Mouse (Mus musculus): ENCODE measurements around the gene Gcn1l1. TPM values are rescaled to one million over a fixed set of nuclear protein-coding genes. Genes with fewer than 3 reads are reported as not detected.
A peak's percentile ranks its signal among the peaks of the same experiment; 100 is the strongest.

Gcn1l1 gene
- polyA plus RNA-seq, 1 experiment from 2014 or later, result 35.1 TPM

- Histone ChIP-seq H3K4me3 (replicated peaks; ENCODE audit: low read length) (peak overlapping the region; percentile 26), H3K4me1 (ENCODE audit: control insufficient read depth, insufficient read depth, low read length) (peaks cover 26% of the 10 kb centered on the region)
Observed at GRCm38 (mm10) chr5:115543509-115544253, 21.4 kb upstream of the Gcn1l1 start.

GRCm38 (mm10) chr5:115544655-115545185 lies 20.3 kb upstream of the Gcn1l1 start:
- H3K4me3 ChIP-seq (replicated peaks; ENCODE audit: low read length), result no peak overlapping the region
- no peaks in the 10 kb centered on the region for H3K27me3 ChIP-seq (ENCODE audit: control insufficient read depth, insufficient read depth, low read length)
- H3K9ac ChIP-seq (ENCODE audit: low read length), result no peak overlapping the region; the same call in 1 of the 2 replicates
- H3K4me1 ChIP-seq (ENCODE audit: control insufficient read depth, insufficient read depth, low read length), result peaks cover 21% of the 10 kb centered on the region
- no peak for ATAC-seq (ENCODE audit: insufficient read depth, low FRiP score)
- 67% methylated on average over 18 of the region's 18 CpGs for WGBS
- no peak overlapping the region for H3K4me2 ChIP-seq (ENCODE audit: low read depth, low read length)
- H3K9me3 ChIP-seq (replicated peaks; ENCODE audit: control insufficient read depth, low read length), result no peaks in the 10 kb centered on the region
- peaks cover 30% of the 10 kb centered on the region for H3K36me3 ChIP-seq (ENCODE audit: control insufficient read depth, insufficient read depth, low read length)
- no peak overlapping the region; the same call in none of the 2 replicates for H3K27ac ChIP-seq (ENCODE audit: low read length)

More at GRCm38 (mm10) chr5:115543509-115544253, 21.4 kb upstream of the Gcn1l1 start:
- Histone ChIP-seq H3K9me3 (replicated peaks; ENCODE audit: control insufficient read depth, low read length) (no peaks in the 10 kb centered on the region), H3K4me2 (ENCODE audit: low read depth, low read length) (peak overlapping the region; percentile 39), H3K27ac (ENCODE audit: low read length) (peak overlapping the region; percentile 86), H3K27me3 (ENCODE audit: control insufficient read depth, insufficient read depth, low read length) (no peaks in the 10 kb centered on the region), H3K36me3 (ENCODE audit: control insufficient read depth, insufficient read depth, low read length) (peaks cover 26% of the 10 kb centered on the region), H3K9ac (ENCODE audit: low read length) (peak overlapping the region; percentile 64)
- peak; percentile 75 for ATAC-seq (ENCODE audit: insufficient read depth, low FRiP score)
- 27% methylated on average over 17 of the region's 17 CpGs for WGBS

GRCm38 (mm10) chr5:115545636-115546035 lies 19.4 kb upstream of the Gcn1l1 start:
- Histone ChIP-seq H3K4me2 (ENCODE audit: low read depth, low read length) (no peak overlapping the region), H3K4me1 (ENCODE audit: control insufficient read depth, insufficient read depth, low read length) (peaks cover 21% of the 10 kb centered on the region), H3K36me3 (ENCODE audit: control insufficient read depth, insufficient read depth, low read length) (peaks cover 30% of the 10 kb centered on the region), H3K9ac (ENCODE audit: low read length) (no peak overlapping the region), H3K27me3 (ENCODE audit: control insufficient read depth, insufficient read depth, low read length) (no peaks in the 10 kb centered on the region), H3K27ac (ENCODE audit: low read length) (no peak overlapping the region), H3K9me3 (replicated peaks; ENCODE audit: control insufficient read depth, low read length) (no peaks in the 10 kb centered on the region), H3K4me3 (replicated peaks; ENCODE audit: low read length) (no peak overlapping the region)
- ATAC-seq (ENCODE audit: insufficient read depth, low FRiP score), result no peak
- WGBS, result 92% methylated on average over 14 of the region's 14 CpGs

GRCm38 (mm10) chr5:115546536-115546935 lies 18.5 kb upstream of the Gcn1l1 start:
- no peaks in the 10 kb centered on the region for H3K27me3 ChIP-seq (ENCODE audit: control insufficient read depth, insufficient read depth, low read length)
- no peaks in the 10 kb centered on the region for H3K9me3 ChIP-seq (replicated peaks; ENCODE audit: control insufficient read depth, low read length)
- no peak overlapping the region for H3K4me2 ChIP-seq (ENCODE audit: low read depth, low read length)
- 0 out of 2 replicates have a peak overlapping the region, but pooled peaks have one; percentile 43 for H3K9ac ChIP-seq (ENCODE audit: low read length)
- H3K4me3 ChIP-seq (replicated peaks; ENCODE audit: low read length), result no peak overlapping the region
- peaks cover 32% of the 10 kb centered on the region for H3K36me3 ChIP-seq (ENCODE audit: control insufficient read depth, insufficient read depth, low read length)
- H3K4me1 ChIP-seq (ENCODE audit: control insufficient read depth, insufficient read depth, low read length), result peaks cover 21% of the 10 kb centered on the region
- H3K27ac ChIP-seq (ENCODE audit: low read length), result no peak overlapping the region
- no peak for ATAC-seq (ENCODE audit: insufficient read depth, low FRiP score)
- WGBS, result 80% methylated on average over 11 of the region's 11 CpGs

- H3K36me3 ChIP-seq (ENCODE audit: control insufficient read depth, insufficient read depth, low read length), result peaks cover 37% of the 10 kb centered on the region
- H3K4me3 ChIP-seq (replicated peaks; ENCODE audit: low read length), result no peak overlapping the region
- H3K27ac ChIP-seq (ENCODE audit: low read length), result 0 out of 2 replicates have a peak overlapping the region, but pooled peaks have one; percentile 24
- H3K27me3 ChIP-seq (ENCODE audit: control insufficient read depth, insufficient read depth, low read length), result no peaks in the 10 kb centered on the region
- no peak overlapping the region for H3K4me2 ChIP-seq (ENCODE audit: low read depth, low read length)
- H3K9ac ChIP-seq (ENCODE audit: low read length), result peak overlapping the region; percentile 43
- no peak for ATAC-seq (ENCODE audit: insufficient read depth, low FRiP score)
- no peaks in the 10 kb centered on the region for H3K9me3 ChIP-seq (replicated peaks; ENCODE audit: control insufficient read depth, low read length)
- WGBS, result 60% methylated on average over 6 of the region's 6 CpGs
- peaks cover 21% of the 10 kb centered on the region for H3K4me1 ChIP-seq (ENCODE audit: control insufficient read depth, insufficient read depth, low read length)
Observed at GRCm38 (mm10) chr5:115547014-115547413, 18.0 kb upstream of the Gcn1l1 start.

- Histone ChIP-seq H3K4me3 (replicated peaks; ENCODE audit: low read length) (no peak overlapping the region), H3K9me3 (replicated peaks; ENCODE audit: control insufficient read depth, low read length) (no peaks in the 10 kb centered on the region), H3K9ac (ENCODE audit: low read length) (peak overlapping the region; percentile 43), H3K4me2 (ENCODE audit: low read depth, low read length) (no peak overlapping the region), H3K36me3 (ENCODE audit: control insufficient read depth, insufficient read depth, low read length) (peaks cover 38% of the 10 kb centered on the region), H3K27me3 (ENCODE audit: control insufficient read depth, insufficient read depth, low read length) (no peaks in the 10 kb centered on the region), H3K4me1 (ENCODE audit: control insufficient read depth, insufficient read depth, low read length) (peaks cover 18% of the 10 kb centered on the region), H3K27ac (ENCODE audit: low read length) (0 out of 2 replicates have a peak overlapping the region, but pooled peaks have one; percentile 24)
- WGBS, result 76% methylated on average over 7 of the region's 7 CpGs
- ATAC-seq (ENCODE audit: insufficient read depth, low FRiP score), result no peak
Observed at GRCm38 (mm10) chr5:115547421-115547820, 17.6 kb upstream of the Gcn1l1 start.

- H3K4me1 ChIP-seq (ENCODE audit: control insufficient read depth, insufficient read depth, low read length), result peaks cover 8% of the 10 kb centered on the region
- H3K9me3 ChIP-seq (replicated peaks; ENCODE audit: control insufficient read depth, low read length), result no peaks in the 10 kb centered on the region
- no peaks in the 10 kb centered on the region for H3K27me3 ChIP-seq (ENCODE audit: control insufficient read depth, insufficient read depth, low read length)
- H3K9ac ChIP-seq (ENCODE audit: low read length), result no peak overlapping the region
- H3K36me3 ChIP-seq (ENCODE audit: control insufficient read depth, insufficient read depth, low read length), result peaks cover 38% of the 10 kb centered on the region
- H3K4me3 ChIP-seq (replicated peaks; ENCODE audit: low read length), result no peak overlapping the region
- no peak for ATAC-seq (ENCODE audit: insufficient read depth, low FRiP score)
- H3K4me2 ChIP-seq (ENCODE audit: low read depth, low read length), result no peak overlapping the region
- 93% methylated on average over 18 of the region's 18 CpGs for WGBS
- H3K27ac ChIP-seq (ENCODE audit: low read length), result no peak overlapping the region
Observed at GRCm38 (mm10) chr5:115548501-115549285, 16.4 kb upstream of the Gcn1l1 start.

GRCm38 (mm10) chr5:115550482-115551005 lies 14.5 kb upstream of the Gcn1l1 start:
- H3K27me3 ChIP-seq (ENCODE audit: control insufficient read depth, insufficient read depth, low read length), result no peaks in the 10 kb centered on the region
- 73% methylated on average over 11 of the region's 11 CpGs for WGBS
- H3K4me2 ChIP-seq (ENCODE audit: low read depth, low read length), result no peak overlapping the region
- peaks cover 35% of the 10 kb centered on the region for H3K36me3 ChIP-seq (ENCODE audit: control insufficient read depth, insufficient read depth, low read length)
- no peak overlapping the region for H3K27ac ChIP-seq (ENCODE audit: low read length)
- no peak overlapping the region for H3K9ac ChIP-seq (ENCODE audit: low read length)
- no peaks in the 10 kb centered on the region for H3K9me3 ChIP-seq (replicated peaks; ENCODE audit: control insufficient read depth, low read length)
- H3K4me3 ChIP-seq (replicated peaks; ENCODE audit: low read length), result no peak overlapping the region
- no peaks in the 10 kb centered on the region for H3K4me1 ChIP-seq (ENCODE audit: control insufficient read depth, insufficient read depth, low read length)
- no peak for ATAC-seq (ENCODE audit: insufficient read depth, low FRiP score)
